Comparison of ENCODE assay signal across 24 mouse cellular contexts in genomic region chr8:66182257-66182656, GRCm38 (mm10).
DNase-seq lines count a peak whose midpoint lies in the region; ATAC-seq and TF ChIP-seq lines count a peak whose summit lies in the region.
"Had no signal": no experiment of that assay in that cellular context is flagged by ENCODE, and none has a peak within 500 bp of the region (broad histone marks: within the 10 kb centered on the region; RNA-seq: fewer than 3 reads in every experiment).

No protein-coding gene starts in this region.

- H3K36me3 ChIP-seq in neural tube, embryonic 15.5 days, result no peaks in the 10 kb centered on the region
- H3K36me3 ChIP-seq: embryonic facial prominence, embryonic 12.5 days; embryonic facial prominence, embryonic 15.5 days; hindbrain, embryonic 12.5 days had no signal

- no peaks in the 10 kb centered on the region for H3K9me3 ChIP-seq in neural tube, embryonic 15.5 days (replicated peaks)
- H3K9me3 ChIP-seq: embryonic facial prominence, embryonic 12.5 days; embryonic facial prominence, embryonic 15.5 days; hindbrain, embryonic 12.5 days had no signal

- no peaks in the 10 kb centered on the region for H3K27me3 ChIP-seq in neural tube, embryonic 15.5 days (replicated peaks)
- H3K27me3 ChIP-seq: embryonic facial prominence, embryonic 12.5 days; embryonic facial prominence, embryonic 15.5 days; hindbrain, embryonic 12.5 days had no signal

- no peak overlapping the region for H3K4me3 ChIP-seq in layer of hippocampus, adult 2 months
- H3K4me3 ChIP-seq in neural tube, embryonic 15.5 days (replicated peaks), result no peak overlapping the region
- H3K4me3 ChIP-seq: embryonic facial prominence, embryonic 12.5 days; embryonic facial prominence, embryonic 15.5 days; hindbrain, embryonic 12.5 days had no signal

- ATAC-seq in neural tube, embryonic 15.5 days (ENCODE audit: low FRiP score), result peak; percentile 65; the same call in 1 of the 2 replicates
- ATAC-seq: activated CD4-positive, CD25-positive, alpha-beta regulatory T cell, adult 4 months; forebrain, embryonic 14.5 days; forebrain, postnatal 0 days; hindbrain, postnatal 0 days; inflammation-experienced regulatory T-cells, adult 6 months had no signal

- WGBS in neural tube, embryonic 15.5 days, result 24% methylated on average over 3 of the region's 3 CpGs

- peak overlapping the region; percentile 79; the same call in 1 of the 2 replicates for H3K27ac ChIP-seq in layer of hippocampus, adult 2 months
- H3K27ac ChIP-seq in neural tube, embryonic 15.5 days (replicated peaks), result no peak overlapping the region
- H3K27ac ChIP-seq: embryonic facial prominence, embryonic 12.5 days; embryonic facial prominence, embryonic 15.5 days; hindbrain, embryonic 12.5 days; hindbrain, postnatal 0 days had no signal

- DNase-seq in embryo, embryonic 10.5 days (ENCODE audit: low spot score), result peak; percentile 6
- no peak for DNase-seq in embryo, embryonic 9.5 days (ENCODE audit: extremely low spot score)
- DNase-seq in layer of hippocampus, adult 2 months (ENCODE audit: low spot score in 2 of 2), result no peak
- DNase-seq in layer of hippocampus, postnatal 14 days (ENCODE audit: low spot score in 2 of 2), result no peak
- DNase-seq in embryo, embryonic 11.5 days (ENCODE audit: low read depth, low spot score), result peak; percentile 5
- no peak for DNase-seq in frontal cortex, adult 2 months (ENCODE audit: extremely low spot score in 1 of 2, low spot score in 1 of 2)
- DNase-seq: adrenal gland, adult 8-10 months; adrenal gland, postnatal 25 days; cerebellum, adult 11-12 months; cerebellum, adult 8-10 months; cerebellum, postnatal 10 days; cerebellum, postnatal 36 days; forebrain, postnatal 0 days; gastrocnemius, postnatal 14 days; heart, adult 11 months had no signal

- H3K4me2 ChIP-seq in neural tube, embryonic 15.5 days, result no peak overlapping the region
- H3K4me2 ChIP-seq: embryonic facial prominence, embryonic 12.5 days; embryonic facial prominence, embryonic 15.5 days; heart, embryonic 11.5 days; hindbrain, embryonic 12.5 days had no signal

- H3K4me1 ChIP-seq in neural tube, embryonic 15.5 days, result peaks cover 12% of the 10 kb centered on the region
- H3K4me1 ChIP-seq: embryonic facial prominence, embryonic 12.5 days; embryonic facial prominence, embryonic 15.5 days; hindbrain, embryonic 12.5 days had no signal

- no peak for TF ChIP-seq CTCF in layer of hippocampus, adult 2 months (conservative IDR thresholded peaks at IDR 0.05)

- H3K9ac ChIP-seq in neural tube, embryonic 15.5 days (replicated peaks), result no peak overlapping the region
- H3K9ac ChIP-seq: embryonic facial prominence, embryonic 12.5 days; embryonic facial prominence, embryonic 15.5 days; forebrain, postnatal 0 days; hindbrain, embryonic 12.5 days had no signal

Comparison
In these comparisons a context has a peak if more than half of its experiments do, and no peak if none do; other contexts are left out.
1. DNase-seq: peak in embryo, embryonic 10.5 days (single experiment) and embryo, embryonic 11.5 days (single experiment); none in embryo, embryonic 9.5 days (single experiment), layer of hippocampus, adult 2 months (0 of 2), layer of hippocampus, postnatal 14 days (0 of 2) and frontal cortex, adult 2 months (0 of 2).